Mouse (Mus musculus): ENCODE data around the gene Olfr160. TPM values are rescaled to one million over a fixed set of nuclear protein-coding genes. Genes with fewer than 3 reads are reported as not detected.

The Olfr160 gene
- polyA plus RNA-seq, 1 experiment from 2014 or later: not detected

DNA sequence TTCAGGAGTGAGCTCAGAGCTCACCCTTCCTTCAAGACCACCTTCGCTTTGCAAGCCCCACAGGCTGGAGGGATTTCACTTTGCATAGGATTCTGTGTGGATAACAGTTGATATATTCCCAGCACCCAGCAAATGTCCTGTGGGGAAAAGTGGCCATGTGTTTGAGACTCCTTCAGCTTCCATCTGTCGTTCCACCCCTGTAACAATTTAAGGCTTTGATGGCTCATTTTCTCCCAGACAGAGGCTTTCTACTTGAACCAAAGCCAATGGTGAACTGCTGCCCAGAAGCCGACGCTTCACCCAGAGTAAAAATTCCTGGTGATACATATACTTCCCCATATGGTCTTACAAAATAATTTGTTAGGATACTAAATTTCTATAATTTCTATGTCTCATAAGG, 40.8 kb downstream of the Olfr160 start:
- ATAC-seq: no peak
- Histone ChIP-seq H3K4me1 (replicated peaks) (no peaks in the 10 kb centered on the region), H3K27ac (no peak overlapping the region), H3K9me3 (no peaks in the 10 kb centered on the region), H3K27me3 (replicated peaks) (no peaks in the 10 kb centered on the region), H3K4me3 (replicated peaks) (no peak overlapping the region), H3K36me3 (no peaks in the 10 kb centered on the region), H3K4me2 (replicated peaks) (no peak overlapping the region), H3K9ac (no peak overlapping the region)
- 73% methylated on average over 4 of the region's 4 CpGs for WGBS

DNA sequence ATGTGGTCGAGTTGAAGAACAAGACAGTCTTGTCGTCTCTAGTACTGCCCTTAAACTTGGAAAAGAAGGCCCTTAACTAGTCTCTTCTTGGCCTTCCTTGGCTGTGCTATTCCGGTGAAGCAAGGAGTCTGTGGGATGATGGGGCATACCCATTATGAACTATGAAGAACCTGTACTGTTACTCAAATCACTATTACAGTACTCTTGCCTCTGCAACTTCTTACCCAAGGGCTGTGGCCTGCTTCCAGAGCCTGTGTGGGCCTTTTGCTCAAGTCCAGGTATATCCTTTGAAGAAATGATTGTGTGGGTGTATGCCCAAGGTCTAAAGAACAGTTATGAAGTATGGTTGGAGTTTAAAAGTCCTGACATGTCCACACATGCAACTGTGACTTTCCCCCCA, 45.8 kb downstream of the Olfr160 start:
- no peak overlapping the region for H3K27ac ChIP-seq
- H3K4me3 ChIP-seq (replicated peaks): no peak overlapping the region
- H3K4me2 ChIP-seq (replicated peaks): no peak overlapping the region
- no peak overlapping the region for H3K9ac ChIP-seq
- no peaks in the 10 kb centered on the region for H3K9me3 ChIP-seq
- no peak for ATAC-seq
- 89% methylated on average over 3 of the region's 3 CpGs for WGBS
- H3K4me1 ChIP-seq (replicated peaks): no peaks in the 10 kb centered on the region
- no peaks in the 10 kb centered on the region for H3K27me3 ChIP-seq (replicated peaks)
- H3K36me3 ChIP-seq: no peaks in the 10 kb centered on the region

- ATAC-seq: no peak
- no peak overlapping the region for H3K9ac ChIP-seq
- H3K36me3 ChIP-seq: no peaks in the 10 kb centered on the region
- 45% methylated on average over 4 of the region's 4 CpGs for WGBS
- H3K27ac ChIP-seq: no peak overlapping the region
- H3K4me1 ChIP-seq (replicated peaks): no peaks in the 10 kb centered on the region
- no peak overlapping the region for H3K4me2 ChIP-seq (replicated peaks)
- H3K4me3 ChIP-seq (replicated peaks): no peak overlapping the region
- no peaks in the 10 kb centered on the region for H3K27me3 ChIP-seq (replicated peaks)
- no peaks in the 10 kb centered on the region for H3K9me3 ChIP-seq
Observed at GRCm38 (mm10) chr9:37669678-37670077, 46.4 kb downstream of the Olfr160 start.

DNA sequence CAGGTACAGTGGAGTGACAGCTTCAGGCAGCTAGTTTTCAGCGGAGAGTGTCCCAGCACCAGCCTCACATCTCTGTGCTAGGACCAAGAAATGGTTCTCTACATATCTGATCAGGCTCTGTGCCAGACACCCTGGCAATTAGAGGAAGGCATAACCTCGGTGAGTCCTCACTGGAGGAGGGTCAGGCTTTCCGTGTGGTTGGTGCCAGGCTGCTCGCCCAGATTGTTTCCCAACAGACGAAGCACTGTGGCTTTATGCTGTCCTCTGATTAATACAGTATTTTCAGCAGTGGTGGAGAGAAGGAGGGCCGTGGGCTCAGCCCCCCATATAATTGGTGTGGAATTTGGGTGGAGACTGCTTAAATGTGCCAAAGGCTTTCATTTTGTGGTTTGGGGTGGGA, 46.9 kb downstream of the Olfr160 start, which contains the start of gene Panx3:
Gene Panx3, minus strand, starts transcription at position 121 of the 400 bp plus-strand sequence.
- Histone ChIP-seq H3K27me3 (replicated peaks) (no peaks in the 10 kb centered on the region), H3K27ac (no peak within 1 kb of the TSS), H3K4me1 (replicated peaks) (no peaks in the 10 kb centered on the region), H3K4me3 (replicated peaks) (no peak within 1 kb of the TSS), H3K9ac (no peak within 1 kb of the TSS), H3K4me2 (replicated peaks) (no peak within 1 kb of the TSS), H3K9me3 (no peaks in the 10 kb centered on the region), H3K36me3 (no peaks in the 10 kb centered on the region)
- 58% methylated on average over 6 of the region's 6 CpGs for WGBS
- no peak for ATAC-seq

DNA sequence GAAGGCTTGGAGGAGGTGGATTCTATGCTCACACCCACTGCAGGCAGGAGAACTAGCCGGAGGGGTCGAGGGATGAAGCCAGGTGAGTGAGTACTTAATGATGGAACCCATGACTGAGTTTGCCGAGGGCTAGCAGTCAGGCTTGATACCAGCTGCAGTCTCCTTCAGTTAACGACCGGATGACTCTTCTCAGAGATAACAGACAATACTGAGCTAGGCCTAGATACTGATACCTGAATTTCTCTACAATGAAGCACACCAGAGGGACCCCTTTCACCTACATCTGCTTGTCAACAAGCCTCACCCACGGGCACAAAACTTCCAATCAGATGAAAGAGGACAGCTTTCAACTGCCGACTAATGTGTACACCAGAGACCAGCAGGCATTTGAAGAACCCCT, 50.0 kb downstream of the Olfr160 start:
- no peak overlapping the region for H3K4me2 ChIP-seq (replicated peaks)
- H3K36me3 ChIP-seq: no peaks in the 10 kb centered on the region
- H3K9me3 ChIP-seq: no peaks in the 10 kb centered on the region
- no peaks in the 10 kb centered on the region for H3K27me3 ChIP-seq (replicated peaks)
- ATAC-seq: no peak
- H3K4me3 ChIP-seq (replicated peaks): no peak overlapping the region
- H3K4me1 ChIP-seq (replicated peaks): no peaks in the 10 kb centered on the region
- no peak overlapping the region for H3K27ac ChIP-seq
- H3K9ac ChIP-seq: no peak overlapping the region
- WGBS: 64% methylated on average over 7 of the region's 7 CpGs

GRCm38 (mm10) chr9:37664604-37665003, 51.4 kb downstream of the Olfr160 start:
- Histone ChIP-seq H3K4me2 (replicated peaks) (no peak overlapping the region), H3K4me3 (replicated peaks) (no peak overlapping the region), H3K27me3 (replicated peaks) (no peaks in the 10 kb centered on the region), H3K27ac (no peak overlapping the region), H3K4me1 (replicated peaks) (no peaks in the 10 kb centered on the region), H3K36me3 (no peaks in the 10 kb centered on the region), H3K9ac (no peak overlapping the region), H3K9me3 (no peaks in the 10 kb centered on the region)
- no peak for ATAC-seq
- WGBS: 62% methylated on average over 2 of the region's 2 CpGs

DNA sequence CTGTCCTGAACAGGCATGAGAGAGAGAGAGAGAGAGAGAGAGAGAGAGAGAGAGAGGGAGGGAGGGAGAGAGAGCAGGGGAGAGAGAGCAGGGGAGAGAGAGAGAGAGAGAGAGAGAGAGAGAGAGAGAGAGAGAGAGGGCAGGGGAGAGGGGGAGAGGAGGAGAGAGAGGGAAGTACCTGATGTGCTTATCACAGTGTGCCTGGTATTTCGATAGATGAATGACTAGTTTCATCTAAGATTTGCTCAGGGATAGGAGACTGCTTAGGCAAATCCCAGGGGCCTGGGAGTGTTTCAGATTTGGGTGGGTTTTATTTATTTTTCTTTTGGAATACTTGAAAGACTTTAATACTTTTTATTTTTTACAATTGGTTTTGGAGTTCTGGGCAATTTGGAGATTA, 52.8 kb downstream of the Olfr160 start:
- Histone ChIP-seq H3K27ac (no peak overlapping the region), H3K9me3 (no peaks in the 10 kb centered on the region), H3K27me3 (replicated peaks) (no peaks in the 10 kb centered on the region), H3K4me2 (replicated peaks) (no peak overlapping the region), H3K4me1 (replicated peaks) (no peaks in the 10 kb centered on the region), H3K36me3 (no peaks in the 10 kb centered on the region), H3K4me3 (replicated peaks) (no peak overlapping the region), H3K9ac (no peak overlapping the region)
- ATAC-seq: no peak
- 55% methylated on average over 1 of the region's 1 CpGs for WGBS

DNA sequence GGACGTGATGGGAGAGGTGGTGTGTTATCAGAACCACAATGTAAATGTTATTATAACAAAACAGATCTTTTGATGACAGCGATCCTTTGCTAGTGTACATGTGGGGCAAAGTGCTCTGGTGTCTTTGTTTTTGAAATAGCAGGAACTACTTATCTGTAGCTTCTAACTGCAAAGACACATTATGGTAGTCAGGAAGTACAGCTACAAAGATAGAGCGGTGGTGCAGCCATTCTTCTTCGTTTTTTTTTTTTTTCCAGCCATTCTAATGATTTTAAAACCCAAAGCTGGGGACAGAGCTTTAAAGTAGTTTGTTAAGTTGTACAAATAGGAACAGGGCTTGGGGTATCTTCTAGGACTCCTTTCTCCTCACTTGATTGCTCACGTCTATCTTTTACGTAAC, 56.6 kb downstream of the Olfr160 start:
- H3K4me1 ChIP-seq (replicated peaks): no peaks in the 10 kb centered on the region
- H3K9ac ChIP-seq: no peak overlapping the region
- H3K4me2 ChIP-seq (replicated peaks): no peak overlapping the region
- no peaks in the 10 kb centered on the region for H3K9me3 ChIP-seq
- no peak for ATAC-seq
- no peaks in the 10 kb centered on the region for H3K27me3 ChIP-seq (replicated peaks)
- no peak overlapping the region for H3K27ac ChIP-seq
- no peak overlapping the region for H3K4me3 ChIP-seq (replicated peaks)
- WGBS: 79% methylated on average over 6 of the region's 6 CpGs
- H3K36me3 ChIP-seq: no peaks in the 10 kb centered on the region

Other genes with a start within 250 kb of the Olfr160 start
- 17.9 and 19.4 TPM in 2 replicates for gene Msantd2, start 226.9 kb downstream of the Olfr160 start, polyA plus RNA-seq (2015; fragmentation: Nextera tagmentation; extraction: Ambion mirVana)
- gene Esam, start 188.2 kb downstream of the Olfr160 start, polyA plus RNA-seq (2015; fragmentation: Nextera tagmentation; extraction: Ambion mirVana): 47.4 and 49.0 TPM in 2 replicates
- 2.6 and 3.0 TPM in 2 replicates for gene Vsig2, start 177.0 kb downstream of the Olfr160 start, polyA plus RNA-seq (2015; fragmentation: Nextera tagmentation; extraction: Ambion mirVana)
- gene Nrgn, start 163.3 kb downstream of the Olfr160 start, polyA plus RNA-seq (2015; fragmentation: Nextera tagmentation; extraction: Ambion mirVana): 2.9 and 3.7 TPM in 2 replicates
- gene Siae, start 160.6 kb downstream of the Olfr160 start, polyA plus RNA-seq (2015; fragmentation: Nextera tagmentation; extraction: Ambion mirVana): 13.9 and 14.5 TPM in 2 replicates
- 3.7 and 3.8 TPM in 2 replicates for gene Spa17, start 102.5 kb downstream of the Olfr160 start, polyA plus RNA-seq (2015; fragmentation: Nextera tagmentation; extraction: Ambion mirVana)
- gene Tbrg1, start 58.9 kb downstream of the Olfr160 start, polyA plus RNA-seq (2015; fragmentation: Nextera tagmentation; extraction: Ambion mirVana): 162 and 171 TPM in 2 replicates
- not detected in 2 replicates for gene Panx3, start 47.0 kb downstream of the Olfr160 start, polyA plus RNA-seq (2015; fragmentation: Nextera tagmentation; extraction: Ambion mirVana)
- gene Olfr874, start 28.9 kb upstream of the Olfr160 start, polyA plus RNA-seq (2015; fragmentation: Nextera tagmentation; extraction: Ambion mirVana): not detected in 2 replicates
- not detected in 2 replicates for gene Olfr875, start 55.6 kb upstream of the Olfr160 start, polyA plus RNA-seq (2015; fragmentation: Nextera tagmentation; extraction: Ambion mirVana)
- not detected in 2 replicates for gene Olfr876, start 86.8 kb upstream of the Olfr160 start, polyA plus RNA-seq (2015; fragmentation: Nextera tagmentation; extraction: Ambion mirVana)
- not detected in 2 replicates for gene Olfr877, start 138.0 kb upstream of the Olfr160 start, polyA plus RNA-seq (2015; fragmentation: Nextera tagmentation; extraction: Ambion mirVana)
- gene Olfr145, start 180.5 kb upstream of the Olfr160 start, polyA plus RNA-seq (2015; fragmentation: Nextera tagmentation; extraction: Ambion mirVana): not detected in 2 replicates
- not detected in 2 replicates for gene Olfr878, start 201.6 kb upstream of the Olfr160 start, polyA plus RNA-seq (2015; fragmentation: Nextera tagmentation; extraction: Ambion mirVana)